Mouse (Mus musculus): ENCODE data around the gene Pthlh. TPM values are rescaled to one million over a fixed set of nuclear protein-coding genes. Genes with fewer than 3 reads are reported as not detected.

The Pthlh gene
- polyA plus RNA-seq, 1 experiment from 2014 or later = 11.8 TPM

DNA sequence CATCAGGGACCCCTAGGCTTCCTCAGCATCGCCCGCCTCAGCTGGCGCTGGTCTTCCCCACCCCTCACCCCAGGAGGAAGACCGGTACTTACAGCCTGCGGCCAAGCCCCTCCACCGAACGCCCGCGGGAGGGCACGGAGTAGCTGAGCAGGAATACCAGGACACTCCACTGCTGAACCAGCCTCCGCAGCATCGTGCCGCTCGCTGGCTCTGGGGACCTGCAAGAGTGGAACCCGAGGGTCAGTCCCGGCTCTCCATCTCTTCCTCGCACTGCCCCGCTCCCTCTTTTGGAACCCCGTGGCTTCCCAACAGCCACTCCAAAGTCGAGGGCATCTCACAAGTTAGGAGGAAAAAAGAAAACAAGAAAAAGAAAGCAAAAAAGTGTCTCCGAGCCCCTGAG is 805 bp downstream of the Pthlh start:
- H3K9ac ChIP-seq (ENCODE audit: low read length) = peak overlapping the region; percentile 53
- under 1% methylated on average over 21 of the region's 21 CpGs for WGBS
- H3K4me1 ChIP-seq (replicated peaks; ENCODE audit: control insufficient read depth, insufficient read depth, low read length) = peaks cover 4% of the 10 kb centered on the region; the same call in 1 of the 2 replicates
- H3K27me3 ChIP-seq (ENCODE audit: control insufficient read depth, insufficient read depth, low read depth, low read length) = peaks cover 13% of the 10 kb centered on the region
- H3K4me3 ChIP-seq (ENCODE audit: low read length) = peak overlapping the region; percentile 60
- no peaks in the 10 kb centered on the region for H3K9me3 ChIP-seq (ENCODE audit: control insufficient read depth, low read length)
- peak overlapping the region; percentile 95 for H3K4me2 ChIP-seq (ENCODE audit: low read depth, low read length)
- H3K36me3 ChIP-seq (ENCODE audit: control insufficient read depth, insufficient read depth, low read length) = no peaks in the 10 kb centered on the region
- peak; percentile 32 for ATAC-seq (ENCODE audit: low read depth)
- no peak overlapping the region for H3K27ac ChIP-seq (ENCODE audit: low read length)

DNA sequence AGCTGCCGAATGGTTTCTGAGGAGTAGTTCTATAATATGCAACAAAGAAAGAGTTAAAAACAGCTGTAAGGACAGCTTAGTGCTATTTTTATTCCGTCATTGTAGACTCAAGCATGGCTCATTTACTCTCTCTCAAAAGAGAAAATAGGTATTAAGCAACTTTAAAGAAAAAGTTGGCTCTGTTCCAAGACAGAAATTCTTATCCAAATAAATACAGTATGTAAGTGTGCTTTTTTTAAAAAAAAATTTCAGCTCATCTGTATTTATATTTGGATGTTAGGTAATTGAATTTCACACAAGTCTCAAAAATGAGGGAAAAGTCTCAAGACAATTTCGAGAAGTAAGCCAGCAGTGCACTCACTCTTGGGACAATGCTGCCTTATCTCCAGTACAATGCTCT is 2.4 kb downstream of the Pthlh start:
- peak overlapping the region; percentile 60 for H3K4me3 ChIP-seq (ENCODE audit: low read length)
- peaks cover 12% of the 10 kb centered on the region for H3K27me3 ChIP-seq (ENCODE audit: control insufficient read depth, insufficient read depth, low read depth, low read length)
- no peaks in the 10 kb centered on the region for H3K36me3 ChIP-seq (ENCODE audit: control insufficient read depth, insufficient read depth, low read length)
- 22% methylated on average over 3 of the region's 3 CpGs for WGBS
- no peaks in the 10 kb centered on the region for H3K9me3 ChIP-seq (ENCODE audit: control insufficient read depth, low read length)
- H3K4me1 ChIP-seq (replicated peaks; ENCODE audit: control insufficient read depth, insufficient read depth, low read length) = peaks cover 4% of the 10 kb centered on the region; the same call in 1 of the 2 replicates
- ATAC-seq (ENCODE audit: low read depth) = no peak
- peak overlapping the region; percentile 29 for H3K4me2 ChIP-seq (ENCODE audit: low read depth, low read length)
- no peak overlapping the region for H3K9ac ChIP-seq (ENCODE audit: low read length)
- no peak overlapping the region for H3K27ac ChIP-seq (ENCODE audit: low read length)

DNA sequence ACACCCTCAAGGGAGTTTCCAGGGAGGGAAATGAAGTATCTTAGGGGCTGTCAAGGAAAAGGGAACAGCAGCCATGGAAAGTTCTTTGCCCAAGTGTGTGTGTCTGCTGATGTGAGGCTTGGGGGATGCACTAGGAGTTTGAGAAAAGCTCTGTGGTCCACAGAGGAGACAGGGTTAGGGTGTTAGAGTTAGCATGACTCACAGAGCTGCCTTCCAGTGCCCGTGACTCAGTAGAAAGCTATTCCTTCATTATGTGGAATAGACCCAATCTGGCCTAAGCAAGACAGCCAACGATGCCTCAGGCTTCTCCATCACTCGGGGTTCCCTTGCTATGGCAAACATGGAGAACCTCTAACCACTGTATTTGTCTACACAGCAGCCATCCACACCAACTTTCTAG is 3.2 kb downstream of the Pthlh start:
- 58% methylated on average over 3 of the region's 3 CpGs for WGBS
- peaks cover 10% of the 10 kb centered on the region for H3K27me3 ChIP-seq (ENCODE audit: control insufficient read depth, insufficient read depth, low read depth, low read length)
- ATAC-seq (ENCODE audit: low read depth) = no peak
- no peaks in the 10 kb centered on the region for H3K36me3 ChIP-seq (ENCODE audit: control insufficient read depth, insufficient read depth, low read length)
- no peak overlapping the region for H3K27ac ChIP-seq (ENCODE audit: low read length)
- H3K4me3 ChIP-seq (ENCODE audit: low read length) = no peak overlapping the region
- no peak overlapping the region for H3K9ac ChIP-seq (ENCODE audit: low read length)
- no peaks in the 10 kb centered on the region for H3K9me3 ChIP-seq (ENCODE audit: control insufficient read depth, low read length)
- H3K4me2 ChIP-seq (ENCODE audit: low read depth, low read length) = no peak overlapping the region
- H3K4me1 ChIP-seq (replicated peaks; ENCODE audit: control insufficient read depth, insufficient read depth, low read length) = peaks cover 4% of the 10 kb centered on the region; the same call in 1 of the 2 replicates

DNA sequence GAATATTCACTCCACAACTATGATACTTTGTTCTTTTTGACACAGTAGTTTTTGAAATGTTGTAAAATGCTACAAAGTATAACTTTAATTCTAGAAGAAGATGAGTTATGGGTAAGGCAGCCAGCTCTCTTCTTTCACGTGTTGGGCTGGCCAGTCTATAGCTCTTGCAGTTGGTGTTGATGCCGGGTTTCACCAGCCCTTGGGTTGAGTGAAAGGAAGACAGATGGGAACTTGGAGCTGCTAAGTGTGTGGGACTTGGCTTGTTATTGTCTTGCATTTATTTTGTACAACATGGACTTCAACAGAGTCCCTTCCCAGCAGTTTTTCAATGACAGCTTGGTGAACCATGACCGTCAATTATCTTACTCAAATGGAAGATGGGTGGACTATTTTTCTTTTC is 16.2 kb downstream of the Pthlh start:
- ATAC-seq (ENCODE audit: low read depth) = no peak
- Histone ChIP-seq H3K4me3 (ENCODE audit: low read length) (no peak overlapping the region), H3K27ac (ENCODE audit: low read length) (no peak overlapping the region), H3K9me3 (ENCODE audit: control insufficient read depth, low read length) (no peaks in the 10 kb centered on the region), H3K9ac (ENCODE audit: low read length) (no peak overlapping the region), H3K4me1 (replicated peaks; ENCODE audit: control insufficient read depth, insufficient read depth, low read length) (no peaks in the 10 kb centered on the region), H3K36me3 (ENCODE audit: control insufficient read depth, insufficient read depth, low read length) (no peaks in the 10 kb centered on the region), H3K27me3 (ENCODE audit: control insufficient read depth, insufficient read depth, low read depth, low read length) (no peaks in the 10 kb centered on the region), H3K4me2 (ENCODE audit: low read depth, low read length) (no peak overlapping the region)
- 77% methylated on average over 3 of the region's 3 CpGs for WGBS

DNA sequence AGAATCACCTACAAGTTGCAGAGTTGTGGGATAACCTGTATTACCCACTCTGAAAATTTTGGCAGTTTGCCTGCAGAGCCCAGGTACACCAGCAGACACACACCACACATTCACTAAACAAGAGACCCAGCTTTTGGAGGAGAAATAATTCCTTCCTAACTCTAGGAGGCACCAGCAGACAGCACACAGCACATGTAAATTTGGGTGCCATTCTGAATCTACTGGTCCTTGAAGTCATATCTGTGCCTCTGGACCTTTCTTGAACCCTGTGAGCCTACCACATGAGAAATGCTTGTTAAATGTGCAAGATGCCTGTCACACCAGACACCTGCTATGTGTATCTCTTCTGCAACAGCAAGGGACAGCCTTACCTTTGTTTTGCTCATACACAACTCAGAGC is 19.7 kb downstream of the Pthlh start:
- Histone ChIP-seq H3K27ac (ENCODE audit: low read length) (no peak overlapping the region), H3K4me3 (ENCODE audit: low read length) (no peak overlapping the region), H3K9me3 (ENCODE audit: control insufficient read depth, low read length) (no peaks in the 10 kb centered on the region), H3K4me2 (ENCODE audit: low read depth, low read length) (no peak overlapping the region), H3K27me3 (ENCODE audit: control insufficient read depth, insufficient read depth, low read depth, low read length) (no peaks in the 10 kb centered on the region), H3K4me1 (replicated peaks; ENCODE audit: control insufficient read depth, insufficient read depth, low read length) (no peaks in the 10 kb centered on the region), H3K9ac (ENCODE audit: low read length) (no peak overlapping the region), H3K36me3 (ENCODE audit: control insufficient read depth, insufficient read depth, low read length) (no peaks in the 10 kb centered on the region)
- ATAC-seq (ENCODE audit: low read depth) = no peak

DNA sequence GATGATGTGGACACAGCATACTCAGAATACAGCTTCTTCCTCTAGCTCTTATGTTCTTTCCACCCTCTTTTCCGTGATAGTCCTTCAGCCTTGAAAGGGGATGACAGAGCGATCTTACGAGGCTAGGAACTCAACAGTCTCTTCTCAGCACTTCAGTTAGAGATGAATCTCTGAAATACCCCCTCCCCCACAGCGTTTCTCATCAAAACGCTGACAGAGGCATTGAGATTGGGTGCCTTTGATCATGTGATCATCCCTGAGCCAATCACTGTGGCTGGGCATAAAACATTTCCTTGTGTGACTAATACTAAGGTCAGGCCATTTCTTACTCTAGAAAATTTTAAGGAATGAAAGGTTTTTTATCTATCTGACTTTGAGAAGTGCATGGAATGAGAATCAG is 20.3 kb downstream of the Pthlh start:
- Histone ChIP-seq H3K4me2 (ENCODE audit: low read depth, low read length) (no peak overlapping the region), H3K9me3 (ENCODE audit: control insufficient read depth, low read length) (no peaks in the 10 kb centered on the region), H3K4me1 (replicated peaks; ENCODE audit: control insufficient read depth, insufficient read depth, low read length) (no peaks in the 10 kb centered on the region), H3K4me3 (ENCODE audit: low read length) (no peak overlapping the region), H3K27ac (ENCODE audit: low read length) (no peak overlapping the region), H3K36me3 (ENCODE audit: control insufficient read depth, insufficient read depth, low read length) (no peaks in the 10 kb centered on the region), H3K27me3 (ENCODE audit: control insufficient read depth, insufficient read depth, low read depth, low read length) (no peaks in the 10 kb centered on the region), H3K9ac (ENCODE audit: low read length) (no peak overlapping the region)
- 40% methylated on average over 5 of the region's 5 CpGs for WGBS
- no peak for ATAC-seq (ENCODE audit: low read depth)

DNA sequence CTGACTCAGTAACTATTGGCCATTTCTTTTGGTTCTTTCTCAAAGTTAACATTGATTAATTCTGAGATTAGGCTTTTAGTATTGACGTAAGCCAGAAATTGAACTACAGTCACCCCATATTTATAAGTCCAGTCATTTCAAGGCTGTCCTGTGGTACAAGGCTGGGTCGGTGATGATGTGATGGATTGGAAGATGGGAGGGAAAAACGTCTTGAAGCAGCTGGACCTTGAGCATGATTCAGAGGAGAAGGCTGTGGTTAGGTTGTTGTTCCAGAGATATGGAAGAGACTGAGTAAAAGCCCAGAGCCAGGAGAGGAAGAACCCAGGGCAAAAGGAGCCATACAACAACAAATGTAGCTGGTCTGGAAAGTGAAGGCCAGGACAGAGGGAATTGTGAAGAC is 22.4 kb downstream of the Pthlh start:
- Histone ChIP-seq H3K27ac (ENCODE audit: low read length) (no peak overlapping the region), H3K36me3 (ENCODE audit: control insufficient read depth, insufficient read depth, low read length) (no peaks in the 10 kb centered on the region), H3K9me3 (ENCODE audit: control insufficient read depth, low read length) (no peaks in the 10 kb centered on the region), H3K4me1 (replicated peaks; ENCODE audit: control insufficient read depth, insufficient read depth, low read length) (no peaks in the 10 kb centered on the region), H3K9ac (ENCODE audit: low read length) (no peak overlapping the region), H3K4me3 (ENCODE audit: low read length) (no peak overlapping the region), H3K4me2 (ENCODE audit: low read depth, low read length) (no peak overlapping the region), H3K27me3 (ENCODE audit: control insufficient read depth, insufficient read depth, low read depth, low read length) (no peaks in the 10 kb centered on the region)
- WGBS = 68% methylated on average over 3 of the region's 3 CpGs
- no peak for ATAC-seq (ENCODE audit: low read depth)

DNA sequence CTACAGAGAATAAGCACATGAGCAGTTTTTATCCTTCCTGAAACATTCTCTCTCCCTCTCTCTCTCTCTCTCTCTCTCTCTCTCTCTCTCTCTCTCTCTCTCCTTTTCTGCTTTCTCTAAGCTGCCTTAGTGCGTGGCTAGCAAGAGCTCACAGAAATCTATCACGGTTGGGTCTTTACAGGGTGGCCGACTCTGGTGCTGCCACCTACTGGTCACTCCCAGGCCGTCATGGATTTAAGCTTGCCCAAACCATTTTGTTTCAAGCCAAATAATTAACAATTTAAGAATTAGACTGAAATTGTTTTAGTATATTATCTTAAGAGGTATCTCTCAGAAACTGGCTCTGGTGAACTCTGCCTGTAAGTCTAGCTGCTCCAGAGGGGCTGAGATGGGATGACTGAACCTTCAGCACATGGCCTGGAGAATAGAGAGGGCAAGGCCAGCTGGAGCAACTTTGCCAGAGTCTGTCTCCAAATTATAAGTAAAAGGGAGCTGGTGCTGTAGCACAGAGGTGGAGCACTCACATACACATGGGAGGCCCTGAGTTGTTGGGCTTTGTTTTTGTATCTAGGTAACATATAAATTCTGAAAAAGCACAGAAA is 23.7 kb downstream of the Pthlh start:
- 0% methylated on average over 4 of the region's 4 CpGs for WGBS
- Histone ChIP-seq H3K4me2 (ENCODE audit: low read depth, low read length) (no peak overlapping the region), H3K27me3 (ENCODE audit: control insufficient read depth, insufficient read depth, low read depth, low read length) (no peaks in the 10 kb centered on the region), H3K4me3 (ENCODE audit: low read length) (no peak overlapping the region), H3K27ac (ENCODE audit: low read length) (no peak overlapping the region), H3K36me3 (ENCODE audit: control insufficient read depth, insufficient read depth, low read length) (no peaks in the 10 kb centered on the region), H3K4me1 (replicated peaks; ENCODE audit: control insufficient read depth, insufficient read depth, low read length) (no peaks in the 10 kb centered on the region), H3K9me3 (ENCODE audit: control insufficient read depth, low read length) (no peaks in the 10 kb centered on the region), H3K9ac (ENCODE audit: low read length) (no peak overlapping the region)
- ATAC-seq (ENCODE audit: low read depth) = peak; percentile 52; the same call in 1 of the 2 replicates

DNA sequence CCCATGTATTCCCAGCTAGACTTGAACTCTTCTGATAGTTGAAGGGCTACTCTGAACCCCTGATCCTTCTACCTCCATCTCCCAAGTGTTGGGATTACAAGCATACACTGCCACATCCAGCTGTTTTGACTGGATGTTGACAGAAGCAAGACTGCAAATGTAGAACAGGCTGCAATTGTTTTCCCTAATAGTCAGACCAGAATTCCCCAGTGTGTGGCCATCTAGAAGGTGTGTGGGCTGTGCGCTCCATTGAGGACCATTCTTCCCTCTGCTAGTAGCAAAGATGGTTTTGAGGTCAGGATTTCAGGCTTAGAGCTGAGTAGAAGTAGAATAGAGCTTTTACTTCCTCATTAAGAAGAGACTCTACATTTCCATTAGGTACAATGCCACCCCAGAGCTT is 37.3 kb downstream of the Pthlh start:
- H3K9ac ChIP-seq (ENCODE audit: low read length) = no peak overlapping the region
- no peaks in the 10 kb centered on the region for H3K9me3 ChIP-seq (ENCODE audit: control insufficient read depth, low read length)
- no peak for ATAC-seq (ENCODE audit: low read depth)
- H3K4me2 ChIP-seq (ENCODE audit: low read depth, low read length) = no peak overlapping the region
- H3K4me3 ChIP-seq (ENCODE audit: low read length) = no peak overlapping the region
- 96% methylated on average over 1 of the region's 1 CpGs for WGBS
- no peaks in the 10 kb centered on the region for H3K27me3 ChIP-seq (ENCODE audit: control insufficient read depth, insufficient read depth, low read depth, low read length)
- H3K36me3 ChIP-seq (ENCODE audit: control insufficient read depth, insufficient read depth, low read length) = no peaks in the 10 kb centered on the region
- no peaks in the 10 kb centered on the region for H3K4me1 ChIP-seq (replicated peaks; ENCODE audit: control insufficient read depth, insufficient read depth, low read length)
- H3K27ac ChIP-seq (ENCODE audit: low read length) = no peak overlapping the region

DNA sequence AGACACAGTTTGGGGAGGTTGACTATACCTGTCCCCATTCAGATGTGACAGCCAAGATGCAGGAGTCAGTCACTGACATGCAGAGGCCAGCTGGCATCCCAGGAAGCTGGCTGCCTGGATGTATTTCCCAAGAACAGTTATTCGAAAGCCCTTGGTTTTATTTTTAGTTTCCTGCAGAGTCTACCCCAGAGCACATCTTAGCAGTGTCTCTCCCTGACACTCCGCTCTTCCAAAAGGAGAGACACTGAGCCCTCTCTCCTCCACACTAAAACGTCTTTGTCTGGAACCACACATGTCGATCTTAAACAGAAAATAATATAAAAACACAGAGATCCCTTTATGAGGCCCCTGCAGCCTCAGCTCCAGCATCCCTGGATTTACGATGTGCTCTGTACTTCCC is 44.9 kb downstream of the Pthlh start:
- Histone ChIP-seq H3K4me3 (ENCODE audit: low read length) (no peak overlapping the region), H3K36me3 (ENCODE audit: control insufficient read depth, insufficient read depth, low read length) (no peaks in the 10 kb centered on the region), H3K9ac (ENCODE audit: low read length) (no peak overlapping the region), H3K27ac (ENCODE audit: low read length) (no peak overlapping the region), H3K9me3 (ENCODE audit: control insufficient read depth, low read length) (no peaks in the 10 kb centered on the region), H3K4me1 (replicated peaks; ENCODE audit: control insufficient read depth, insufficient read depth, low read length) (no peaks in the 10 kb centered on the region), H3K27me3 (ENCODE audit: control insufficient read depth, insufficient read depth, low read depth, low read length) (no peaks in the 10 kb centered on the region), H3K4me2 (ENCODE audit: low read depth, low read length) (no peak overlapping the region)
- WGBS = 77% methylated on average over 5 of the region's 5 CpGs
- ATAC-seq (ENCODE audit: low read depth) = no peak

Data from lung, embryonic 16.5 days (tissue).